Mouse (Mus musculus) heart, embryonic 11.5 days (tissue): ENCODE measurements around the gene Mapk9. TPM values are rescaled to one million over a fixed set of nuclear protein-coding genes. Genes with fewer than 3 reads are reported as not detected.

Experiments used
- ATAC-seq: fragments of 200-750 bp; cut with Nextera tagmentation; replicated peaks from 2 replicates; pipeline ENCODE4 v1.8.0; 2017; ENCODE audit warnings: moderate library complexity; ENCODE audit not compliant: insufficient number of reproducible peaks, low FRiP score, low TSS enrichment
- H3K27ac ChIP-seq: fragments of 300-500 bp; sonication (generic); 2 replicates; pipeline ENCODE4 v1.5.1; 2014; ENCODE audit warnings: mild to moderate bottlenecking, low read depth, low read length
- H3K27me3 ChIP-seq: fragments of 300-500 bp; sonication (generic); 2 replicates; pipeline ENCODE4 v1.6.1; 2014; ENCODE audit warnings: mild to moderate bottlenecking, low read length, mixed read lengths; ENCODE audit not compliant: control insufficient read depth, insufficient read depth
- H3K36me3 ChIP-seq: fragments of 300-500 bp; sonication (generic); 2 replicates; pipeline ENCODE4 v1.6.1; 2014; ENCODE audit warnings: mild to moderate bottlenecking, low read length, moderate library complexity, mixed read lengths; ENCODE audit not compliant: control insufficient read depth, insufficient read depth
- H3K4me1 ChIP-seq: fragments of 300-500 bp; sonication (generic); 2 replicates; pipeline ENCODE4 v1.6.1; 2014; ENCODE audit warnings: low read length; ENCODE audit not compliant: control insufficient read depth, insufficient read depth
- H3K4me2 ChIP-seq: fragments of 300-500 bp; sonication (generic); 2 replicates; pipeline ENCODE4 v1.6.1; 2014; ENCODE audit warnings: mild to moderate bottlenecking, moderate library complexity
- H3K4me3 ChIP-seq: fragments of 300-500 bp; sonication (generic); 2 replicates; pipeline ENCODE4 v1.5.1; 2014; ENCODE audit warnings: low read depth, low read length
- H3K9ac ChIP-seq: fragments of 300-500 bp; sonication (generic); 2 replicates; pipeline ENCODE4 v1.6.1; 2014; ENCODE audit warnings: mild to moderate bottlenecking, low read depth, low read length, moderate library complexity
- H3K9me3 ChIP-seq: fragments of 300-500 bp; sonication (generic); replicated peaks from 2 replicates; pipeline ENCODE4 v1.6.1; 2016; ENCODE audit warnings: low read length; ENCODE audit not compliant: control insufficient read depth
- WGBS: fragments of 180-500 bp; shearing (Covaris S2); extraction: QIAGEN DNeasy Blood & Tissue Kit; methylation state at CpG from one replicate; pipeline ENCODE4 v1.1.7; 2014; ENCODE audit not compliant: insufficient replicate concordance; 5-methylcytosine and 5-hydroxymethylcytosine counted together
- polyA plus RNA-seq: library from polyadenylated mRNA; unstranded; fragments of >200 nt; fragmentation: Nextera tagmentation; extraction: Ambion mirVana; gene quantifications from 2 replicates; pipeline ENCODE4 v1.2.1, GENCODE M21; 2014

Gene Mapk9
- polyA plus RNA-seq, 1 experiment from 2014 or later = 35.8 TPM

DNA sequence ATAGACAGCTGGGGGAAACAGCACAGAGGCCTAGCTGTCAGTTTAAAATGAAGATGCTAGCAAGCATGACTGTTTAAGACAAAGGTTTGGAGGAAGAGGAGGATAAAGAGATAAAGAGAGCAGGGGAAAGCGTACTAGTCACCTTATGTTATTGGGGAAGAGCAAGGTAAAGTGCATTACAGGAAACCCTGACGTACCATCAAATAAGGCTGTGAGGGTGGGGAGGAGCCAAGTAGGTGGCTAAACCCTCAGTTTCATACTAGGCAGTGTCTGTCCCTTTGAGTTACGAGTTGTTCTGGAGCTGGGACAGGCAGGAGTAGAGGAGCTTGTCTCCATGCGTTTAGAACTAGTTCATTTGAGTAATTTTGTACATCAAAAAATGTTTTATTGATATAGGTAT, 14.6 kb downstream of the Mapk9 start:
- Histone ChIP-seq H3K4me1 (no peaks in the 10 kb centered on the region), H3K36me3 (no peaks in the 10 kb centered on the region), H3K9ac (no peak overlapping the region), H3K4me3 (no peak overlapping the region), H3K9me3 (no peaks in the 10 kb centered on the region), H3K27ac (no peak overlapping the region), H3K4me2 (no peak overlapping the region), H3K27me3 (no peaks in the 10 kb centered on the region)
- no peak for ATAC-seq
- 84% methylated on average over 4 of the region's 4 CpGs for WGBS

DNA sequence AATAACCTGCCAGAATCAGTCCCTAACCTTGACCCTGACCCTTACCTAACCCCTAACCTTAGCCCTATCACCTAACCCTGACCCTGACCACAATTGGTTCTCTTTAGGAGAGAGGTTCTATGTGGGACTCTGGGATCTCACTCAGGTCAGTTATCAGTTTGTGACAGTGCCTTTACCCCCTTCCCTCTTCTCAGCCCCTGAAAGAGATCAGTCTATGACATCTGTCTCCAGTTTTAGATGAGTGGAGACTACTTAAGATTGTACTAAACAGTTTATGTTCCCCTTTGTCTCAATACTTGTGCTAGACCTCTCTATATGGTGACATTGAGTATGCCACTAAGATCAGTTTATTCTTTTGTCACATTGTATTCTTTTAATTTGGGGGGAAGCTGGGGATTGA, 17.4 kb downstream of the Mapk9 start:
- H3K4me3 ChIP-seq = no peak overlapping the region
- no peaks in the 10 kb centered on the region for H3K4me1 ChIP-seq
- H3K4me2 ChIP-seq = no peak overlapping the region
- no peaks in the 10 kb centered on the region for H3K27me3 ChIP-seq
- no peak overlapping the region for H3K9ac ChIP-seq
- no peaks in the 10 kb centered on the region for H3K9me3 ChIP-seq
- H3K36me3 ChIP-seq = no peaks in the 10 kb centered on the region
- H3K27ac ChIP-seq = no peak overlapping the region
- no peak for ATAC-seq

DNA sequence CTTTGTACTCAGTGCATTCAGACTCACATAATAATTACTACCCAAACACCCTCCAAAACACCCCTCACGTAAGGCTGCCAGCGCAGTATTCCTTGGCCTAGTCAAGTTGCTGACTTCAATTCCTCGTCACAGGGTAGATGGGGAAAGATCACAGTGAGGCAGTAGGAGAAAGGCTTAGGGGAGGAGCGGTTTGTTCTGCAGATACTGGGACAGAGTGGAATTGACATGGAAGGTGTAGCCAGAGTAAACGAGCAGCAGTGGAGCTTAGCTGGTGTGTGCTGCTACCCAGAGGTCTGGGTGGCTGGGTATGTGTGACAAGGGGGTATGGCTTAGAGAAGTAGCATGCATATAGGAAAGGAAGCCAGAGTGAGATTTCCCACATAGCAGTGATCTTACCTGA, 20.8 kb downstream of the Mapk9 start:
- Histone ChIP-seq H3K4me2 (no peak overlapping the region), H3K9ac (no peak overlapping the region), H3K4me3 (no peak overlapping the region), H3K27me3 (no peaks in the 10 kb centered on the region), H3K4me1 (no peaks in the 10 kb centered on the region), H3K27ac (no peak overlapping the region), H3K9me3 (no peaks in the 10 kb centered on the region), H3K36me3 (no peaks in the 10 kb centered on the region; the same call in 1 of the 2 replicates)
- no peak for ATAC-seq
- WGBS = 78% methylated on average over 5 of the region's 5 CpGs

DNA sequence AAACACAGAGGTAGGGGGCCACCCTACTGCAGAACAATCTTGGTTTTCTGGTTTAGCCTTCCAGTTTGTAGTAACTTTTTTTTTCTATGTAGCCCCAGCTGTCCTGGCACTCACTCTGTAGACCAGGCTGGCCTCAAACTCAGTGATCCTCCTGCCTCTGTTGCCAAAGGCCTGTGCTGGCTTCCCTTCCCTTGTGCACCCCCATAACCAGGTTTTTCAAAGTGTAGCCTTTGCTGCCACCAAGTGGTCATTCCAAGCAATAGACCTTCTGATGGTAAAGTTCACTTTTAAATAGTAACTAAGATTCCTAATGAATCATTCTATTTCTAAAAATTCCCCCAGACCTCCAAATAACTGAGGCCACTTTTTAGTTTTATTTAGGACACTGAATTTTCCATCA, 23.2 kb downstream of the Mapk9 start:
- Histone ChIP-seq H3K4me3 (no peak overlapping the region), H3K36me3 (peaks cover 2% of the 10 kb centered on the region; the same call in 1 of the 2 replicates)

DNA sequence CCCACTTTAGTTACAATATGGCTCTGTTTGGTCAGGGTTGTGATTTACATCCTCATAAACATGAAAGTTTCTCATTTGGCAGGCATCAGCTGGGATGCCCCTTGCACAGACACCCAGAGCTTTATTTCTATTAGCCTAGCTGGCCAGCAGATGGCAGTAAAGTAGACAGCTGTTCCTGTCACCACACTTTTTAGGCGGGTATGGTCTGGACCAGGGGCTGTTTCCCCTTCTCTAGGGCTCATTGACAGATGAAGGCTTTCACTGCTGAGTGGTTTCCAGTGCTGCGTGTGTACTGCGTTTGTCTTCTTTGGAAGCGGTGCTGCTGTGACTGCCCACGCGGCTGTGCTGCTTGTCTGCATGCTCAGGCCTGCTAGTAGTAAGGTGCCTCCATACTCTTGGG, 25.4 kb downstream of the Mapk9 start:
- Histone ChIP-seq H3K27me3 (no peaks in the 10 kb centered on the region), H3K27ac (no peak overlapping the region), H3K4me3 (no peak overlapping the region), H3K4me2 (no peak overlapping the region), H3K9ac (no peak overlapping the region), H3K4me1 (peaks cover 8% of the 10 kb centered on the region), H3K36me3 (peaks cover 2% of the 10 kb centered on the region; the same call in 1 of the 2 replicates), H3K9me3 (no peaks in the 10 kb centered on the region)
- 57% methylated on average over 6 of the region's 6 CpGs for WGBS
- no peak for ATAC-seq

More for the DNA sequence above, 23.2 kb downstream of the Mapk9 start:
- H3K9me3 ChIP-seq = no peaks in the 10 kb centered on the region
- no peak overlapping the region for H3K4me2 ChIP-seq
- no peak overlapping the region for H3K27ac ChIP-seq
- H3K9ac ChIP-seq = no peak overlapping the region
- ATAC-seq = no peak
- H3K27me3 ChIP-seq = no peaks in the 10 kb centered on the region
- H3K4me1 ChIP-seq = no peaks in the 10 kb centered on the region

DNA sequence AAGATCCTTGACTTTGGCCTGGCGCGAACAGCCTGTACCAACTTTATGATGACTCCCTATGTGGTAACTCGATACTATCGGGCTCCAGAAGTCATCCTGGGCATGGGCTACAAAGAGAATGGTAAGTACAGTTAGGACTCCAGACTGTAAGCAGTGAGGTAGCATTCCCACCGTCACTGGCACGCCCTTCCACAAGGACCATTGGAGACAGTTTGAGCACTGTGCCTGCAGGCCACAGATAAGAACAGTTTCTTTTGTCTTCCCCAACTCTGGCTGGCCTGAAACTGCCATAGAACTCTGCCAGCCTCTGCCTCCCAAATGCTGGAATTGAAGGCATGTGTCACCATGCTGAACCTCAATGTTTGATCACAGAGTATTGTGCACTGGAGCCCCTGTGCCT, 26.2 kb downstream of the Mapk9 start:
- peaks cover 2% of the 10 kb centered on the region; the same call in 1 of the 2 replicates for H3K36me3 ChIP-seq

DNA sequence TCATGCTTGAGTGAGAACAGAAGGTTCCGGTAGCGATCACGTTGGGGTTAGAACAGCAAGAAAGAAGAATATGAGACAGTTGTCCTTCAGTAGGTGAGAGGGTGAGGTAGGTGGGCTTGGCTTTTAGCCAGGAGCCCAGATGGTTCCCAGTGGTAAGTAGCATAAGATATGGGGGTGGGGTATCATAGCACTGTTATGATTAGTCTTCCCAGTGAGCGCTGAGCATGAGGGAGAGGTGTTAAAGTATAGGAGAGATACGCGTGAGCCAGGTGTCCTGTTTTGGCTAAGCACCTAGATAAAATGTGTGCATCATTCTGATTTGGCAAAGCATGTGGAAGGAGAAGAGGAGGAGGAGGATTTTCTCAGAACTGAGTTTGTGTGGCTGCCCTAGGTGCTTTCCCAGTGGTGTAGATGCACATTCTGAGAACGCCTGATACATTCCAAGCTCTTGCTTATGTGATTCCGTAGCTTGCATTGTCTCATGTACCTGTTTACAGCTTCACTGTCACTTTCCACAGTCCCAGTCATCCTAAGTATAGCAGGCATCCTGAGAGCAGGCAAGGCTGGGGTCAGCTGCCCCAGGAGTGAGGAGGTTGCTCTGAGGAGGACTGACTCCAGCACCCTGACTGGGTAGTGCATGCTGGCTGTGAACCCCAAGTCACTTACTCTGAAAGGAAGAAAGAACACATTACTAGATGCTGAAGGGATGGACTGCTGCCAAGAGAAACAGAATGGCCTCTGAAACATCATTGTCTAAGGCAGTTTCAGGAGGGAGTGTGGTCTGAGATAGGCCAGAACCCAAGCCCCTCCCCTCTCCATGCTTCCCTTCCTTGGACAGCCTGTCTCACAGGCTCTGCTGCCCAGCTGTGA, 30.6 kb downstream of the Mapk9 start:
- Histone ChIP-seq H3K4me1 (peaks cover 24% of the 10 kb centered on the region), H3K27me3 (no peaks in the 10 kb centered on the region), H3K27ac (peak overlapping the region; percentile 75), H3K9me3 (no peaks in the 10 kb centered on the region), H3K9ac (no peak overlapping the region), H3K4me3 (no peak overlapping the region), H3K36me3 (peaks cover 2% of the 10 kb centered on the region; the same call in 1 of the 2 replicates), H3K4me2 (no peak overlapping the region)
- ATAC-seq = peak; percentile 79
- WGBS = 64% methylated on average over 8 of the region's 8 CpGs

More for the DNA sequence above, 26.2 kb downstream of the Mapk9 start:
- no peak overlapping the region; the same call in 1 of the 2 replicates for H3K27ac ChIP-seq
- H3K4me1 ChIP-seq = peaks cover 16% of the 10 kb centered on the region
- H3K4me3 ChIP-seq = no peak overlapping the region
- no peak overlapping the region for H3K9ac ChIP-seq
- no peaks in the 10 kb centered on the region for H3K27me3 ChIP-seq
- ATAC-seq = peak; percentile 64
- 86% methylated on average over 6 of the region's 6 CpGs for WGBS
- H3K4me2 ChIP-seq = no peak overlapping the region
- H3K9me3 ChIP-seq = no peaks in the 10 kb centered on the region

DNA sequence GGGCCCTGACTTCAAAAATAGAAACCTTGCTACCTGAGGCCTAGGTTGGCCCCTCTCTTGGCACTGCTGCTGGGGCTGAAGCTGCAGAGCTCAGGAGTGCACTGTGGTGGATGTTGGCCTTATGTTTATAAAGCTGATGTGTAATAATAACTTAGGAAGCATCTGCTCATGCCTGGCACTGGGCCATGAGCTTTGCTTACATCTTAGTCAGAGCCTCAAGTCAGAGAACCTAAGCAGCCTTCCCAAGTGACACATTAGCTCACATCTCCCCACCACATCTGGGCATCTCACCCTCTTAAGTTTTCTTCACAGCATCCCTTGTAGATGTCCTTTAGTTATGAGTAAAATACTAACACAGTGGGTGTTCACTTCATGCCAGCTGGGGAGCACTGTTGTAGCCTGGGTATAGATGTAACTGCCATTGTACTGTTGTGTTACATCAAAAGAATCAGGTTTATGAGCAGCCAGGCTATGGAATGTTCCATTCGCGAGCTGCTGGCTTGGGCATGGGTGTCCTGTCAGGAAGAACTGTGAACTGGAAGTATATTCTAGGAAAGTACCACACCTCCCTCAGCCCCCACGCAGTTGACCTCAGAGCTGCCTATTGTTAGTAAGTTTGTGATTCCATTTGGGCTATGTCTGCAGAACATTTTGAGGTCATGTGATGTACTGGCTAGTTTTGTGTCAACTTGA, 33.5 kb downstream of the Mapk9 start:
- H3K27me3 ChIP-seq = no peaks in the 10 kb centered on the region
- peaks cover 4% of the 10 kb centered on the region for H3K36me3 ChIP-seq
- H3K9ac ChIP-seq = no peak overlapping the region
- 85% methylated on average over 3 of the region's 3 CpGs for WGBS
- peaks cover 24% of the 10 kb centered on the region for H3K4me1 ChIP-seq
- H3K4me3 ChIP-seq = no peak overlapping the region
- H3K27ac ChIP-seq = no peak overlapping the region
- no peak overlapping the region for H3K4me2 ChIP-seq
- no peak for ATAC-seq
- no peaks in the 10 kb centered on the region for H3K9me3 ChIP-seq
